10 mouse cellular contexts compared by ENCODE assay signal in the genomic region with DNA sequence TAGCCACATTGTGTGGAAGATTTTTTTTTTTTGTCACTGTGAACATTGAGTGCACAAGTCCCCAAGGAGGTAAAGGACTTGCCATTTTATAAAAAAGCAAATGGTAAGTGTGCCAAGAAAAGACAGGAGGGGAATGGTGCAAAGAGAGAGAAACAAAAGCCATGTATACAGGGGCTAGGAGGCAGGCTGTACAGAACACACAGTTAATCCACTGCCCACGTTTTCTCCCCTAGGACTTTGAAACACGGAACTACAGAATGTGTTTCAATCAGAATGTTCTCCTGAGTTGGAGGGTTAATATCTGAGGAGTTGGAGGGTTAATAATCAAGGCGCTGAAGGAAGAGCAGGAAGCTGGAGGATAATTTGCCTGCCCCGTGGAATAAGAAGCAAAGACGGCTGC.
A peak's percentile ranks its signal among the peaks of the same experiment; 100 is the strongest.
DNase-seq lines count a peak whose midpoint lies in the region; ATAC-seq lines count a peak whose summit lies in the region.
"Had no signal": no experiment of that assay in that cellular context is flagged by ENCODE, and none has a peak within 500 bp of the region (broad histone marks: within the 10 kb centered on the region; RNA-seq: fewer than 3 reads in every experiment).

No protein-coding gene starts in this region.

- H3K9me3 ChIP-seq in lung, embryonic 16.5 days (ENCODE audit: control insufficient read depth, low read length) = no peaks in the 10 kb centered on the region
- H3K9me3 ChIP-seq in intestine, embryonic 15.5 days = no peaks in the 10 kb centered on the region
- no peaks in the 10 kb centered on the region for H3K9me3 ChIP-seq in stomach, embryonic 14.5 days (ENCODE audit: control insufficient read depth, low read depth, low read length)

- peaks cover 18% of the 10 kb centered on the region for H3K4me1 ChIP-seq in lung, embryonic 16.5 days (replicated peaks; ENCODE audit: control insufficient read depth, insufficient read depth, low read length)
- peaks cover 3% of the 10 kb centered on the region; the same call in 1 of the 2 replicates for H3K4me1 ChIP-seq in intestine, embryonic 15.5 days (replicated peaks)
- H3K4me1 ChIP-seq in stomach, embryonic 14.5 days (ENCODE audit: control insufficient read depth, insufficient read depth, low read length) = peaks cover 12% of the 10 kb centered on the region; the same call in 1 of the 2 replicates

- no peak for ATAC-seq in lung, embryonic 16.5 days (ENCODE audit: low read depth)
- ATAC-seq in intestine, embryonic 15.5 days = peak; percentile 64
- no peak for ATAC-seq in stomach, embryonic 14.5 days (ENCODE audit: insufficient number of reproducible peaks, insufficient read depth, low FRiP score, low read depth)
- no peak for ATAC-seq in erythroblast, adult 5-6 weeks (replicated peaks; ENCODE audit: low FRiP score, poor library complexity, severe bottlenecking)

- H3K4me2 ChIP-seq in lung, embryonic 16.5 days (ENCODE audit: low read depth, low read length) = peak overlapping the region; percentile 37
- H3K4me2 ChIP-seq in intestine, embryonic 15.5 days (replicated peaks) = peak overlapping the region; percentile 39
- H3K4me2 ChIP-seq in stomach, embryonic 14.5 days (replicated peaks; ENCODE audit: low read depth, low read length) = peak overlapping the region; percentile 37; the same call in 1 of the 2 replicates

- peak overlapping the region; percentile 3; the same call in 1 of the 2 replicates for H3K4me3 ChIP-seq in lung, embryonic 16.5 days (ENCODE audit: low read length)
- H3K4me3 ChIP-seq in intestine, embryonic 15.5 days (replicated peaks) = no peak overlapping the region
- no peak overlapping the region for H3K4me3 ChIP-seq in stomach, embryonic 14.5 days (ENCODE audit: low read depth, low read length)

- peak; percentile 7 for DNase-seq in embryo, embryonic 11 days
- no peak for DNase-seq in embryo, embryonic 10.5 days (ENCODE audit: low spot score)
- DNase-seq in lung, adult 18-20 months = no peak
- DNase-seq in urinary bladder, postnatal 4 days (ENCODE audit: low spot score in 2 of 2) = no peak
- DNase-seq: adrenal gland, adult 8-10 months; cerebellum, adult 18-20 months had no signal

- H3K36me3 ChIP-seq in lung, embryonic 16.5 days (ENCODE audit: control insufficient read depth, insufficient read depth, low read length) = no peaks in the 10 kb centered on the region
- no peaks in the 10 kb centered on the region for H3K36me3 ChIP-seq in intestine, embryonic 15.5 days
- no peaks in the 10 kb centered on the region for H3K36me3 ChIP-seq in stomach, embryonic 14.5 days (ENCODE audit: control insufficient read depth, insufficient read depth, low read length)

- no peaks in the 10 kb centered on the region for H3K27me3 ChIP-seq in lung, embryonic 16.5 days (ENCODE audit: control insufficient read depth, insufficient read depth, low read depth, low read length)
- no peaks in the 10 kb centered on the region for H3K27me3 ChIP-seq in intestine, embryonic 15.5 days (replicated peaks)
- no peaks in the 10 kb centered on the region for H3K27me3 ChIP-seq in stomach, embryonic 14.5 days (ENCODE audit: control insufficient read depth, insufficient read depth, low read length)

- 14% methylated on average over 5 of the region's 5 CpGs for WGBS in lung, embryonic 16.5 days
- 11% methylated on average over 5 of the region's 5 CpGs for WGBS in intestine, embryonic 15.5 days
- 8% methylated on average over 5 of the region's 5 CpGs for WGBS in stomach, embryonic 14.5 days

- H3K27ac ChIP-seq in lung, embryonic 16.5 days (ENCODE audit: low read length) = peak overlapping the region; percentile 49
- H3K27ac ChIP-seq in intestine, embryonic 15.5 days = peak overlapping the region; percentile 57
- peak overlapping the region; percentile 44; the same call in 1 of the 2 replicates for H3K27ac ChIP-seq in stomach, embryonic 14.5 days (ENCODE audit: low read length)

- 0 out of 2 replicates have a peak overlapping the region, but pooled peaks have one; percentile 36 for H3K9ac ChIP-seq in lung, embryonic 16.5 days (ENCODE audit: low read length)
- no peak overlapping the region for H3K9ac ChIP-seq in intestine, embryonic 15.5 days
- no peak overlapping the region for H3K9ac ChIP-seq in stomach, embryonic 14.5 days (replicated peaks; ENCODE audit: low read depth, low read length)
